Mouse (Mus musculus) urinary bladder, postnatal 36 days (tissue): Measurements from ENCODE around the gene Rnase2b.
"Not testable (repeated sequence)": the region's sequence is repeated elsewhere in the genome, so short reads cannot be mapped to it uniquely, and the experiment has no call there.

Experiments
- DNase-seq, 2 experiments: peaks; one replicate each; pipeline ENCODE4 v3.0.0; 2022; ENCODE audit warnings: low spot score in 2 of 2, mixed read lengths in 1 of 2

The Rnase2b gene

GRCm38 (mm10) chr14:51161976-51162375 is at the start of gene Rnase2b:
Gene Rnase2b, plus strand, starts transcription at chr14:51162260.
- not testable (repeated sequence) for DNase-seq

GRCm38 (mm10) chr14:51113476-51113875 is 48.6 kb upstream of the Rnase2b start:
- no peak for DNase-seq

GRCm38 (mm10) chr14:51113916-51114560 is 48.0 kb upstream of the Rnase2b start, which contains the start of gene Eddm3b:
Gene Eddm3b, plus strand, starts transcription at chr14:51114426.
- no peak for DNase-seq

GRCm38 (mm10) chr14:51125684-51126083 is 36.4 kb upstream of the Rnase2b start:
- no peak for DNase-seq

- no peak for DNase-seq
Measured at GRCm38 (mm10) chr14:51127648-51128258, 34.3 kb upstream of the Rnase2b start.

- DNase-seq: no peak
Measured at GRCm38 (mm10) chr14:51128775-51129623, 33.1 kb upstream of the Rnase2b start.

- no peak for DNase-seq
Measured at GRCm38 (mm10) chr14:51129624-51129975, 32.5 kb upstream of the Rnase2b start.

- no peak for DNase-seq
Measured at GRCm38 (mm10) chr14:51130315-51130940, 31.6 kb upstream of the Rnase2b start.

- no peak for DNase-seq
Measured at GRCm38 (mm10) chr14:51131086-51131815, 30.8 kb upstream of the Rnase2b start.

GRCm38 (mm10) chr14:51132372-51132771 is 29.7 kb upstream of the Rnase2b start:
- DNase-seq: no peak

GRCm38 (mm10) chr14:51140342-51140741 is 21.7 kb upstream of the Rnase2b start:
- no peak for DNase-seq

- no peak for DNase-seq
Measured at GRCm38 (mm10) chr14:51142119-51142518, 19.9 kb upstream of the Rnase2b start.

GRCm38 (mm10) chr14:51142568-51142967 is 19.5 kb upstream of the Rnase2b start:
- DNase-seq: no peak

GRCm38 (mm10) chr14:51143287-51143686 is 18.8 kb upstream of the Rnase2b start:
- no peak for DNase-seq

GRCm38 (mm10) chr14:51143937-51144336 is 18.1 kb upstream of the Rnase2b start:
- DNase-seq: no peak

GRCm38 (mm10) chr14:51144451-51144850 is 17.6 kb upstream of the Rnase2b start:
- no peak for DNase-seq

- DNase-seq: no peak
Measured at GRCm38 (mm10) chr14:51145521-51145920, 16.5 kb upstream of the Rnase2b start.

GRCm38 (mm10) chr14:51146685-51147084 is 15.4 kb upstream of the Rnase2b start, which contains the start of gene Rnase1:
Gene Rnase1, minus strand, starts transcription at chr14:51146785.
- DNase-seq: no peak

GRCm38 (mm10) chr14:51148006-51148405 is 14.1 kb upstream of the Rnase2b start:
- DNase-seq: no peak

GRCm38 (mm10) chr14:51149164-51149563 is 12.9 kb upstream of the Rnase2b start:
- DNase-seq: no peak

- no peak for DNase-seq
Measured at GRCm38 (mm10) chr14:51150206-51150831, 11.7 kb upstream of the Rnase2b start.
